Mouse (Mus musculus) right cerebral cortex, postnatal 36 days (tissue): Measurements from ENCODE around the gene Dnajc4.
"Not testable (repeated sequence)": the region's sequence is repeated elsewhere in the genome, so short reads cannot be mapped to it uniquely, and the experiment has no call there.

Experiments used
- DNase-seq, 2 experiments: peaks; one replicate each; pipeline ENCODE4 v3.0.0; 2022; ENCODE audit warnings: low spot score in 2 of 2, mixed read lengths in 1 of 2

The Dnajc4 gene

GRCm38 (mm10) chr19:6995255-6995991 is 3.1 kb upstream of the Dnajc4 start:
- DNase-seq = no peak

- no peak for DNase-seq
Observed at GRCm38 (mm10) chr19:6994489-6994888, 2.1 kb upstream of the Dnajc4 start.

GRCm38 (mm10) chr19:6994002-6994401 is 1.6 kb upstream of the Dnajc4 start:
- no peak for DNase-seq

GRCm38 (mm10) chr19:6993011-6993770 is 819 bp upstream of the Dnajc4 start:
- DNase-seq = no peak

GRCm38 (mm10) chr19:6991166-6991565 is 1.2 kb downstream of the Dnajc4 start:
- DNase-seq = not testable (repeated sequence)

GRCm38 (mm10) chr19:6990712-6991111 is 1.7 kb downstream of the Dnajc4 start:
- DNase-seq = no peak

GRCm38 (mm10) chr19:6989251-6989650 is 3.1 kb downstream of the Dnajc4 start:
- DNase-seq = no peak

- no peak for DNase-seq
Observed at GRCm38 (mm10) chr19:6987904-6988285, 4.5 kb downstream of the Dnajc4 start.

GRCm38 (mm10) chr19:6987061-6987903 is 5.1 kb downstream of the Dnajc4 start, which contains the start of gene Vegfb:
TSS of gene Vegfb (minus strand) at chr19:6987651.
- DNase-seq = peak in 1 of 2 experiments; percentile 54

- no peak for DNase-seq
Observed at GRCm38 (mm10) chr19:6985951-6986708, 6.2 kb downstream of the Dnajc4 start.

GRCm38 (mm10) chr19:6985300-6985699 is 7.1 kb downstream of the Dnajc4 start:
- DNase-seq = no peak

GRCm38 (mm10) chr19:6983621-6984020 is 8.8 kb downstream of the Dnajc4 start:
- no peak for DNase-seq

GRCm38 (mm10) chr19:6981465-6981864 is 10.9 kb downstream of the Dnajc4 start:
- no peak for DNase-seq

GRCm38 (mm10) chr19:6980381-6981093 is 11.8 kb downstream of the Dnajc4 start, which contains the start of gene Fkbp2:
TSS of gene Fkbp2 (minus strand) at chr19:6980501.
- DNase-seq = peak; percentile 97 to 98

GRCm38 (mm10) chr19:6979486-6980380 is 12.6 kb downstream of the Dnajc4 start:
- DNase-seq = peak; percentile 99

GRCm38 (mm10) chr19:6979001-6979479 is 13.3 kb downstream of the Dnajc4 start:
- peak in 1 of 2 experiments; percentile 33 for DNase-seq

GRCm38 (mm10) chr19:6978639-6978974 is 13.8 kb downstream of the Dnajc4 start:
- DNase-seq = no peak

GRCm38 (mm10) chr19:6977759-6978638 is 14.4 kb downstream of the Dnajc4 start:
- no peak for DNase-seq
